Mouse (Mus musculus) gastrocnemius, adult 8-10 months (tissue): ENCODE data around the gene Ppp1r13b. TPM values are rescaled to one million over a fixed set of nuclear protein-coding genes. Genes with fewer than 3 reads are reported as not detected.
A peak's percentile ranks its signal among the peaks of the same experiment; 100 is the strongest.

ENCODE experiments used
- DNase-seq, 2 experiments: peaks; one replicate each; pipeline ENCODE4 v3.0.0; 2022; ENCODE audit warnings: low spot score in 2 of 2
- total RNA-seq, 4 experiments: library from RNA; stranded (reverse); gene quantifications; 2 replicates each; pipeline ENCODE4 v1.2.4; 2022

Ppp1r13b gene
- total RNA-seq, 4 experiments from 2014 or later, result 4.1 to 8.0 (median 6.0) TPM

GRCm38 (mm10) chr12:111794526-111795179 lies 113.3 kb downstream of the Ppp1r13b start:
- no peak for DNase-seq

GRCm38 (mm10) chr12:111794102-111794501 lies 113.8 kb downstream of the Ppp1r13b start:
- DNase-seq, result peak; percentile 69 to 81

DNA sequence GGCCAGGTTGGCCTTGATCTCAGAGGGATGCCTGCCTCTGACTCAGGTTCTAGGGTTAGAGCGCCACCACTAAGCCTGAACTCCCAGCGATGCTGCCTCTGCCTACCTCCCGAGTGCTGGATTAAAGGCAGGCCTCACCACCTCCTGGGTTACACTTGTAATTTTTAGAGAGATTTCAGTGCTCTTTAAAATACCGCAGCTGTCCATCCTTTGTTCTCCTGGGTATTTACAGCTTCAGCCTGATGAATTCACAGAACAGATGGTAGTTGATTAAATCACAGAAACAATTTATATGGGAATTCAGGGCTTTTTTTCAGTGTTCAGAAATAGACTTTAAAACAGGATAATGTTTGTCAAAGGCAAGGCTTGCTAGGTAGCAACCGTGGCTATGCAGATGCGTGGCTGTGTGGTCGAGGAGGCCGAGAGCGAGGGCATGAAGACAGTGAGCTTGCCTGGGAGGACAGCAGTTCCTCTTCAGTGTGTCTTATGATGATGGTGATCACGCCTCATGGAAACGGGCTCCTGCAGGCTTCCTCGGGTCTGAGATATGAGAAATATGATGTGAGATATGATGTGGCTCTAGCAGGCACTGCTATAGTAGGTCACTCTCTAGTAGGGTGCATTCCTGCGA lies 116.3 kb downstream of the Ppp1r13b start:
- no peak for DNase-seq

DNA sequence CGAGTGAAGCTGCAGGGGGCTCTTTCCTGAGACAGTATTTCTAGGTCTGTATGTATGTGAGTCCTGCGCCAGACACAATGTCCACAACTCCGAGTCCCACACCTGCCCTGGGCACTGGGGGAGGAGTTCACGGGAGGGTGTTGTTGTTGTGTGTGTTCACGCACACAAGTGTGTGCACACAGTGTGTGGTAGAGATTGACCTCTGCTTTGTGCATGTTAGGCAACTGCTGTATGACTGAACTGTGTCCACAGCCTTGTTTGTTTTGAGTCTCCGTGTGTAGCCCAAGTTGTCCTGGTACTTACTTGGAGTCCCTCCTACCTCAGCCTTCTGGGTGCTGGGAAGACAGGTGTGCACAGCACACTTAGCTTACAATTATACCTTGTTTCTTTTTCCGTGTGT lies 117.3 kb downstream of the Ppp1r13b start:
- DNase-seq, result no peak

GRCm38 (mm10) chr12:111790090-111790489 lies 117.8 kb downstream of the Ppp1r13b start:
- no peak for DNase-seq

GRCm38 (mm10) chr12:111787015-111787414 lies 120.9 kb downstream of the Ppp1r13b start:
- no peak for DNase-seq

- no peak for DNase-seq
Measured at GRCm38 (mm10) chr12:111785174-111785573, 122.7 kb downstream of the Ppp1r13b start.

DNA sequence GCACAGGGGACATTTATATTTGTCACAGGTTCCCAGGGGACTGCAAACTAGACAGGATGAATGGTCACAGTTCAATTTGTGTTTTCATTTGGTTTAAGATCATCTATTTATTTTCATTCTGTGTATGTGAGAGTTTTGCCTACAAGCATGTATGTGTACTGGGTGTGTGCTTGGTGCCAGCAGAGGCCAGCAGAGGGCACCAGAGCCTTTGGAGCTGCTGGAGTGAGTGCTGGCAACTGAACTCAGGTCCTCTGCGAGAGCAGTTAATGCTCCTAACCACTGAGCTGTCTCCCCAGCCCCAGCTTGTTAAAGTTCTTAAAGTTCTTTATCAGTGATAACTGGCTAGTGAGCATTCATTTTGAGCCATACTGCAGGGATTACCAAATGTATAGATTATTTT lies 128.4 kb downstream of the Ppp1r13b start:
- no peak for DNase-seq

Other genes with a start within 250 kb of the Ppp1r13b start
- gene Ckb, start 235.8 kb downstream of the Ppp1r13b start, total RNA-seq, result 1 to 10 TPM; 2.8 to 8.5 (median 5.7) TPM
- 1 to 10 TPM; 2.1 to 2.7 (median 2.5) TPM for gene Trmt61a, start 230.0 kb downstream of the Ppp1r13b start, total RNA-seq
- gene Bag5, start 194.9 kb downstream of the Ppp1r13b start, total RNA-seq, result 10 to 100 TPM; 11.4 to 19.6 (median 16.3) TPM
- 10 to 100 TPM; 36.2 to 40.8 (median 38.9) TPM for gene Apopt1, start 194.8 kb downstream of the Ppp1r13b start, total RNA-seq
- gene Klc1, start 149.3 kb downstream of the Ppp1r13b start, total RNA-seq, result 10 to 100 TPM; 47.9 to 62.7 (median 50.9) TPM
- gene Xrcc3, start 94.2 kb downstream of the Ppp1r13b start, total RNA-seq, result under 1 TPM in 1 of 4 experiments, not detected in 3; 0.46 TPM
- gene Zfyve21, start 93.9 kb downstream of the Ppp1r13b start, total RNA-seq, result 10 to 100 TPM; 11.2 to 18.5 (median 15.2) TPM
- gene Atp5mpl, start 58.9 kb upstream of the Ppp1r13b start, total RNA-seq, result 100 to 1,000 TPM; 712 to 770 (median 740) TPM
- under 1 TPM in 3 of 4 experiments, not detected in 1; 0.07 to 0.29 (median 0.16) TPM for gene Tdrd9, start 63.4 kb upstream of the Ppp1r13b start, total RNA-seq
- not detected for gene Rd3l, start 73.2 kb upstream of the Ppp1r13b start, total RNA-seq
- gene Aspg, start 198.6 kb upstream of the Ppp1r13b start, total RNA-seq, result not detected
- gene Kif26a, start 238.1 kb upstream of the Ppp1r13b start, total RNA-seq, result 1 to 10 TPM; 3.4 to 4.5 (median 3.5) TPM